Mouse (Mus musculus): ENCODE results near the gene Tnp2. TPM values are rescaled to one million over a fixed set of nuclear protein-coding genes. Genes with fewer than 3 reads are reported as not detected.

Tnp2 gene
- polyA plus RNA-seq, 1 experiment from 2014 or later: not detected

DNA sequence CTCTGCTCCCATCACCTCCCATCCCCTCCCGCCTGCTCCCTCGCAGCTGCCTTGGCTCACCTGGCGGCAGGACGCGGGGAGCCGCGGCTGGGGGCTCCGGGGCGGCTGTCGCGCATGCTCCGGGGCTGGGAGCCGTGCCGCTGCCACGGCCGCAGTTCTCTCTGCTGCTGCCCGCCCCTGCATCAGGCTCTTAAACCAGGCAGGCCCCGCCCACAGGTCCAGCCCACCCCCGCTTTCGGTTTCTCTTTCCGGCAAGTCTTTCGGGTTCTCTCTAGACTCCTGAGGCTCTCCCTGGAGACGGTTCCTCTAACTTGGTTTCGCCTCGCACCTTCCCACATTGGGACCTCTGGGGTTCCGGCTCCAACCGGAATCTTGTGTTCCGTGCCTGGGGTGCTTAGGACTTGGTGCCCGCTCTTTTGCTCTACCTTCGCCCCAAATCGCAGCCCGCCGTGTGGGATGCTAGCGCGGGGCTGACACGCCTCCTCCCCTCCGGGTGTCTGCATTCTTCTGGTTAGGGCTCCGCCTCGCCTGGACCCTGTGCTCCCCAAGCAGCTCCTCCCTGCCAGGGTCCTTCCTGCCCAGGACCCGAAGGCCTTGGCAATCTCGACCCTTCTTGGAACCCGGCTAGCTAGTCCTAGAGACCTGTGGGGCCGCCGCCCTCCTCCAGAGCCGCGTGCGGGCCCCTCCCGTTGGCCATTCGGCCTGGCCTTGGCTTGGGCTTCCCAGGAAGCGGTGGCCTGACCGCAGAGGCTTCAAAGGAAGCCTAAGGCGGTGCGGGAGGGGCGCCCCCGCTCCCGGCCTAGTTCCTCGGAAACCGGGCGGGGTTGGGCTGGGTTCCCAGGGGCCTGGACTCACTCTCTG is 2.9 kb downstream of the Tnp2 start, which contains the start of gene Socs1:
Socs1 (minus strand) TSS at position 166 of the 861 bp plus-strand sequence.
- peak within 1 kb of the TSS; percentile 85 for H3K4me2 ChIP-seq (ENCODE audit: low read length)
- H3K9me3 ChIP-seq (replicated peaks; ENCODE audit: low read length): no peaks in the 10 kb centered on the region
- no peaks in the 10 kb centered on the region for H3K36me3 ChIP-seq (ENCODE audit: insufficient read depth, low read length)
- DNase-seq (ENCODE audit: low spot score) (peak; percentile 98), ATAC-seq (replicated peaks; ENCODE audit: low FRiP score, low read depth) (peak; percentile 84)
- H3K4me1 ChIP-seq (replicated peaks; ENCODE audit: insufficient read depth, low read length): peaks cover 32% of the 10 kb centered on the region
- H3K27ac ChIP-seq: peak within 1 kb of the TSS; percentile 96
- H3K9ac ChIP-seq (ENCODE audit: low read depth, low read length): peak within 1 kb of the TSS; percentile 67
- no peak for TF ChIP-seq CTCF (IDR thresholded peaks at IDR 0.05; ENCODE audit: low read depth)
- H3K27me3 ChIP-seq (ENCODE audit: insufficient read depth, low read length): no peaks in the 10 kb centered on the region
- WGBS: under 1% methylated on average over 58 of the region's 59 CpGs
- peak within 1 kb of the TSS; percentile 52 for H3K4me3 ChIP-seq (replicated peaks; ENCODE audit: low read depth, low read length)

DNA sequence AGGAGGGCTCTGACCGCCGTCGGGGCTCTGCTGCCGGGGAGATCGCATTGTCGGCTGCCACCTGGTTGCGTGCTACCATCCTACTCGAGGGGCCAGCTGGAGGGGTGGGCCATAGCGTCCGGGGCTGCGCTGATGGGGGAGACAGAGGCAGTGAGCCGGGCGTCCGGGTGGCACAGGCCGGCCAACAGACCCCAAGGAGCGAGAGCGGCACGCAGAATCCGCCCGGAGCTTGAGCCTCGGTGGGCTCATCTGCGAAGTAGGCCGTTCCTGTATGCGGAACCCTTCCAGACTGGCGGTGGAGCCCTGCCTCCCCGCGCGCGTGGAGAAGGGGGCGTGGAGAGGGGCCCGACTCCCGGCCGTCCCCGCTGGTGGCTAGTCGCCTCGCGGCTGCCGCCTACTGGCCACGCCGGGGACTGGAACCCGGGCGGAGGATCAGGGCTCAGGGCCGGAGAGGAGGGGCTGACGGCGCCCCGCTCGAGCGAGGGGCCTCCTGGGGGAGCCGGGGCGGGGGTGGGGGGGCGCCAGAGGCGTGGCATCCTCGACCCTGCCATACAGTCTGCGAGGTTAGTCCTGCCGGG is 3.6 kb downstream of the Tnp2 start:
- under 1% methylated on average over 54 of the region's 55 CpGs for whole genome bisulfite sequencing
- peak; percentile 72 for ATAC-seq (replicated peaks; ENCODE audit: low FRiP score, low read depth)
- no peaks in the 10 kb centered on the region for H3K9me3 ChIP-seq (replicated peaks; ENCODE audit: low read length)
- H3K9ac ChIP-seq (ENCODE audit: low read depth, low read length): peak overlapping the region; percentile 67
- peak overlapping the region; percentile 52 for H3K4me3 ChIP-seq (replicated peaks; ENCODE audit: low read depth, low read length)
- peak; percentile 87 for TF ChIP-seq CTCF (IDR thresholded peaks at IDR 0.05; ENCODE audit: low read depth)
- peaks cover 32% of the 10 kb centered on the region for H3K4me1 ChIP-seq (replicated peaks; ENCODE audit: insufficient read depth, low read length)
- peak; percentile 95 for DNase-seq (ENCODE audit: low spot score)
- peak overlapping the region; percentile 85 for H3K4me2 ChIP-seq (ENCODE audit: low read length)
- H3K27me3 ChIP-seq (ENCODE audit: insufficient read depth, low read length): no peaks in the 10 kb centered on the region
- H3K27ac ChIP-seq: peak overlapping the region; percentile 96
- H3K36me3 ChIP-seq (ENCODE audit: insufficient read depth, low read length): no peaks in the 10 kb centered on the region

DNA sequence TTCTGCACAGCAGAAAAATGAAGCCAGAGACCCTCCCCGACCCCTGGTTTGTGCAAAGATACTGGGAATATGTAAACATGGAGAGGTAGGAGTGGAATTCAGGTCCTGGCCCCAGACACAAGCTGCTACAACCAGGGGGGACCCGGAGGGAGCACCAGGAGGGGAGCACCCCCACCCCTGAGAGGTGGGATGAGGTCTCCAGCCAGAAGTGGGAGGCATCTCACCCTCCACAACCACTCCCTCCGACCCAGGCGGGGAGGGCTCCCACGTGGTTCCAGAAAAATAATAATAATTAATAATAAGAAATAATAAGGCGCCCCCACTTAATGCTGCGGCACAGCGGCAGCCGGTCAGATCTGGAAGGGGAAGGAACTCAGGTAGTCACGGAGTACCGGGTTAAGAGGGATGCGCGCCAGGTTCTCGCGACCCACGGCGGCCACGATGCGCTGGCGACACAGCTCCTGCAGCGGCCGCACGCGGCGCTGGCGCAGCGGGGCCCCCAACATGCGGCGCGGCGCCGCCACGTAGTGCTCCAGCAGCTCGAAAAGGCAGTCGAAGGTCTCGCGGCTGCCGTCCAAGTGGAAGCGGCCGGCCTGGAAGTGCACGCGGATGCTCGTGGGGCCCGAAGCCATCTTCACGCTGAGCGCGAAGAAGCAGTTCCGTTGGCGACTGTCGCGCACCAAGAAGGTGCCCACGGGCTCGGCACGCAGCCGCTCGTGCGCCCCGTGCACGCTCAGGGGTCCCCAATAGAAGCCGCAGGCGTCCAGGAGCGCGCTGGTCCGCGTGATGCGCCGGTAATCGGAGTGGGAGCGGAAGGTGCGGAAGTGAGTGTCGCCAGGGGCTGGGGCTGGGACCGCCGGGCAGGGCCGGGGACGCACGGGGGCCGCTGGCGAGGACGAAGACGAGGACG is 4.3 kb downstream of the Tnp2 start:
- Histone ChIP-seq H3K4me3 (replicated peaks; ENCODE audit: low read depth, low read length) (peak overlapping the region; percentile 52), H3K36me3 (ENCODE audit: insufficient read depth, low read length) (no peaks in the 10 kb centered on the region), H3K9me3 (replicated peaks; ENCODE audit: low read length) (no peaks in the 10 kb centered on the region), H3K9ac (ENCODE audit: low read depth, low read length) (peak overlapping the region; percentile 67), H3K4me2 (ENCODE audit: low read length) (peak overlapping the region; percentile 85), H3K4me1 (replicated peaks; ENCODE audit: insufficient read depth, low read length) (peaks cover 32% of the 10 kb centered on the region), H3K27me3 (ENCODE audit: insufficient read depth, low read length) (no peaks in the 10 kb centered on the region), H3K27ac (peak overlapping the region; percentile 96; the same call in 1 of the 2 replicates)
- 3% methylated on average over 81 of the region's 81 CpGs for WGBS
- ATAC-seq (replicated peaks; ENCODE audit: low FRiP score, low read depth): no peak
- peak; percentile 61 for DNase-seq (ENCODE audit: low spot score)
- TF ChIP-seq CTCF (IDR thresholded peaks at IDR 0.05; ENCODE audit: low read depth): no peak

DNA sequence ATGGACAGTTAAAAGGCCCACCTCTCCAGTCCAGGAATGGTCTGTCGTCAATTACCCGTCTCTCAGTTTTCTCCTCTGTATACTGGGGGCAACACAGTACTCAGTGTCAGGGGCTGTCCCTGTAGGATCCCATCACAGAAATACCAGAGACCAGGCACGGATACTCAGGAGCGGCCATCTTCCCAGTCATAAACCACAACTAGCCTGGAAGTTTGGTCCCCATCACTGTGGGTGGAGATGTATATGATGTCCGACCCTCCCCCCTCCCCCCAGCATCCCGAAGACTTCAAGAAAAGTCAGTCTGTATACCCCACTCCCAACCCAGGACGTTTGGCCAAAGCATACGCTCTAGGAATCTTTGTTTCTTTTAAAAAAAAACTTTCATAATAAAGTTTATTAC is 5.0 kb downstream of the Tnp2 start:
- Histone ChIP-seq H3K9me3 (replicated peaks; ENCODE audit: low read length) (no peaks in the 10 kb centered on the region), H3K36me3 (ENCODE audit: insufficient read depth, low read length) (no peaks in the 10 kb centered on the region), H3K27me3 (ENCODE audit: insufficient read depth, low read length) (no peaks in the 10 kb centered on the region), H3K4me3 (replicated peaks; ENCODE audit: low read depth, low read length) (peak overlapping the region; percentile 52; the same call in 1 of the 2 replicates), H3K4me2 (ENCODE audit: low read length) (peak overlapping the region; percentile 85), H3K4me1 (replicated peaks; ENCODE audit: insufficient read depth, low read length) (peaks cover 31% of the 10 kb centered on the region), H3K27ac (no peak overlapping the region), H3K9ac (ENCODE audit: low read depth, low read length) (no peak overlapping the region)
- no peak for TF ChIP-seq CTCF (IDR thresholded peaks at IDR 0.05; ENCODE audit: low read depth)
- no peak for DNase-seq (ENCODE audit: low spot score)
- 57% methylated on average over 8 of the region's 8 CpGs for WGBS
- no peak for ATAC-seq (replicated peaks; ENCODE audit: low FRiP score, low read depth)

DNA sequence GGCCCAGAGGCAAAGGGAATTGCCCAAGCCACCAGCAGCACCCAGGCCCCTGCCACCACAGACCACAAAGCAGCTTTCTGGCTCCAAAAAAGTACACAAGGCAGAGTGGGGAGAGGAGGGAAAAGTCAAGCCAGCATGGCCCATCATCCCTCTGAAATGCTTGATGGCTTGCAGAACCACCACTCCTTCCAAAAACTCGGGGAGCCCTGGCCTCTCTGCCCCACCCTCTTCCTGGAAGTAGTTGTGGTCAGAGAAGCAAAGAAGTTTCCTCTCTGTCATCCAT is 5.4 kb downstream of the Tnp2 start:
- H3K4me3 ChIP-seq (replicated peaks; ENCODE audit: low read depth, low read length): no peak overlapping the region
- no peak for TF ChIP-seq CTCF (IDR thresholded peaks at IDR 0.05; ENCODE audit: low read depth)
- H3K27ac ChIP-seq: no peak overlapping the region
- DNase-seq (ENCODE audit: low spot score): no peak
- no peaks in the 10 kb centered on the region for H3K27me3 ChIP-seq (ENCODE audit: insufficient read depth, low read length)
- H3K4me1 ChIP-seq (replicated peaks; ENCODE audit: insufficient read depth, low read length): peaks cover 28% of the 10 kb centered on the region
- H3K9me3 ChIP-seq (replicated peaks; ENCODE audit: low read length): no peaks in the 10 kb centered on the region
- WGBS: 28% methylated on average over 1 of the region's 1 CpGs
- peak overlapping the region; percentile 31; the same call in 1 of the 2 replicates for H3K9ac ChIP-seq (ENCODE audit: low read depth, low read length)
- peak overlapping the region; percentile 85 for H3K4me2 ChIP-seq (ENCODE audit: low read length)
- no peaks in the 10 kb centered on the region for H3K36me3 ChIP-seq (ENCODE audit: insufficient read depth, low read length)
- no peak for ATAC-seq (replicated peaks; ENCODE audit: low FRiP score, low read depth)
